In the genomic region with DNA sequence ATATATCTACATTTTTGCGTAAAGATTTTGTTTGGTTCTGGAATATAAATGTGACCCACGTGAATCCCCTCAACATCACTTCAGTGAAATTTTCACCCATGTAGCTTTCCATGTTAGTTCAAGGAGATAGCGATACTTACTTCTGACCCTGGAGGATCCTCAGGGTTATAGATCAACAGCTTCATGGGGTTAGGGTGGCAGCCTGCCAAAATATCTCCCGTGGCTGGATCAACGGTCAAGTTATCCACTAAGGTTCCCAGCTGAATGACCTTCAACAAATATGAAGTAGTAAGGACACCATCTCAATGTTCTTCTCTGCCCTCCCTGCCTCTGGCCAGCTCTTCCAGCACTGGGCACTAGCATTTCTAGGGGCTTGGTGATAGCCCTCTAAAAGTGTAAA, we compare ENCODE assay signal across 18 mouse cellular contexts. TPM values are rescaled to one million over a fixed set of nuclear protein-coding genes. Genes with fewer than 3 reads are reported as not detected.
"Had no signal": no experiment of that assay in that cellular context is flagged by ENCODE, and none has a peak within 500 bp of the region (broad histone marks: within the 10 kb centered on the region; RNA-seq: fewer than 3 reads in every experiment).

No protein-coding gene starts in this region.

- H3K4me3 ChIP-seq: layer of hippocampus, adult 2 months; limb, embryonic 12.5 days; midbrain, embryonic 13.5 days had no signal

- DNase-seq: liver; lung, adult 2 months; lung, postnatal 36 days; right cerebral cortex, postnatal 25 days; thymus, postnatal 4 days had no signal

- H3K27me3 ChIP-seq: limb, embryonic 12.5 days; midbrain, embryonic 13.5 days had no signal

- ATAC-seq: inflammation-experienced regulatory T-cells, adult 6 months; intestine, postnatal 0 days; lung, postnatal 0 days; midbrain, embryonic 13.5 days had no signal

- H3K4me2 ChIP-seq: limb, embryonic 12.5 days; midbrain, embryonic 13.5 days had no signal

- H3K27ac ChIP-seq: layer of hippocampus, adult 2 months; limb, embryonic 12.5 days; liver, embryonic 14.5 days; midbrain, embryonic 13.5 days had no signal

- H3K4me1 ChIP-seq: limb, embryonic 12.5 days; midbrain, embryonic 13.5 days had no signal

- H3K9me3 ChIP-seq: limb, embryonic 12.5 days; midbrain, embryonic 13.5 days had no signal

- H3K36me3 ChIP-seq: limb, embryonic 12.5 days; midbrain, embryonic 13.5 days had no signal

- H3K9ac ChIP-seq: limb, embryonic 12.5 days; liver, embryonic 14.5 days; midbrain, embryonic 13.5 days had no signal

RNA-seq across cellular contexts. Expression of a gene that starts 36.5 kb away (rescaled TPM):
- total RNA-seq: layer of hippocampus, adult 2 months; layer of hippocampus, postnatal 10 days; left cerebral cortex, postnatal 36 days; megakaryocyte progenitor cell, adult 5-6 weeks had no signal
- polyA plus RNA-seq: inflammation-experienced regulatory T-cells, adult 6 months; intestine, postnatal 0 days; limb, embryonic 12.5 days; midbrain, postnatal 0 days; neural tube, embryonic 14.5 days; small intestine, adult 2 months had no signal
